Mouse (Mus musculus): ENCODE measurements around the gene Bcl9.

The Bcl9 gene

DNA sequence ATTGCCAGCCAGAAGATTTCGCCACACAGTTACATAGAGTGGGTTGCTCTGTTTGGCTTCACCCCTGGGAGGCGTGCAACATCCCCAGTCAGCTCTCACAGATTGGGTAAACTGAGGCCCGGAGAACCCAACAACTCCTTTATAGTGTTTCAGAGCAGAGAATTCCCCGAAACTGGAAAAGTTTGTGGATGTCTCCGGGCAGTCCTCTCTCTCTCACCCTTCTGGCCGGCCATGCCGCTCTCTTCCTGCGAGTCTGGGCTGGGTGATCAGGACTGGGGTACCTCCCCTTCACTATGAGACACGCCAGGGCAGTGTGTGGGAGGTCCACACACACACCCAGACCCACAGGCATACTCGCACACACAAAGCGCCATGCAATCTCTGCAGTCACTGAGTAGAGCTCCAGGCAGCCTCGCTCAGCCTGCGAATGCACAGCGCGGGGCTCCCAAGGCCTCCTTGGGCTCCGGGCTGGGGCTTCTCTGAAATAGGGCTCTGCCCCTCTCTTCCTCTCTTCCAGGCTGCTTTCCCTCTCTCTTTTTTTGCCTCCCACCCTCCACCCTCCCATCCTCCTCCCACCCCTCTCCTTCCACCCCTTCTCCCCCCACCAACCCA is 670 bp downstream of the Bcl9 start:
- peak; percentile 57 for DNase-seq (ENCODE audit: low read depth, low spot score)

DNA sequence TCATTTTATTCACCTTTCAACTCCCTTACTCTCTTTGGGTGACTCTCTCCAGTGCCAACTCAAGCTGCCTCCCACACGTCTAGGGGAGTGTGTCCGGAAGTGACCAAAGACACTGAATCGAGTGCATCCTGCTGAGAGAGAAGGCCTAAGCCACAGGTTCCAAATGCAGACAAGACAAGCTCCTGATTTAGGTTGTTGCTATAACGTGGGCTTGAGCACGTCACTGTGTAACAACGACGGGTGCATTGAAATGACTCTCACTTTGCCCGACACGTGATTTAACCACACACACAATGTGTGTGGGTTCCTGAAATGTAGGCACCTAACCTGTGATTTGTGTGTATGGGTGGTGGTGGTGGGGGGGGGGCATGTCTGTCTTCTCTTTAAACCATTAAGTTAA is 3.4 kb downstream of the Bcl9 start:
- no peak for DNase-seq (ENCODE audit: low read depth, low spot score)

DNA sequence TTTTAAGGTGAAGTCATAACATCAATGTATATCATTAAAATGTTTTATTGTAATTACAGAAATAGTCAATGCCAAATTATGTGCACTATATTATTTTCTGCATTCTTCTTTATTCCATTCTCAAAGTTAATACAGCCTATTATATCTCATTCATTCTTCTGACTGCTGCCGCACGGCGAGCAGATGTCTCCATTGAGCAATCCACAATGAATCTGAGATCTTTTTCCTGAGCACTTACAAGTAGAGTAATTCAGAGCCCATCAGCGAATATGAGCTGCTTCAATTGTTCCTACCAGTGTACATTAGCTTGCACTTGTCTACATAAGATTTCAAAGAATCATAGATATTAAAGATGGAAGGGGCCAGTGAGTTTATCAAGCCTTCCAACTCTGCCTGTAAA is 12.8 kb downstream of the Bcl9 start:
- DNase-seq (ENCODE audit: low read depth, low spot score): no peak

DNA sequence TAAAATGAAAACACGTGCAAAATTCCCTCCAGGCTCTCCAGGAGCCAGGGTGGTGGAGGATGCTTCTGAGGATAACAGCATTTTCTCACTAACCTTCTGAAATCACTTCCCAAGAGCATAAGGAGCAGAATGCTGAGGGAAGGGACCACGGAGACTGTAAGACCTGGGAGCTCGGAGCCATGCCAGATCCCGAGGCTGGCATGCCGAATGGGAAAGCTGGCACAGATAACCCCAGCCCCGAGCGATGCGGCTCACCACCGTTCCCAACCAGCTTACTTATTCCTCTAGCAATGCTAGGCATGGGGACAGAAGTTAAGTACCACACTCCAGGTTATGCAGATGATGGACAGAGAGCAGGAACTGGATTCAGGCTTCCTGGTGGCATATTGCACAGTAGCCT is 13.7 kb downstream of the Bcl9 start:
- no peak for DNase-seq (ENCODE audit: low read depth, low spot score)

DNA sequence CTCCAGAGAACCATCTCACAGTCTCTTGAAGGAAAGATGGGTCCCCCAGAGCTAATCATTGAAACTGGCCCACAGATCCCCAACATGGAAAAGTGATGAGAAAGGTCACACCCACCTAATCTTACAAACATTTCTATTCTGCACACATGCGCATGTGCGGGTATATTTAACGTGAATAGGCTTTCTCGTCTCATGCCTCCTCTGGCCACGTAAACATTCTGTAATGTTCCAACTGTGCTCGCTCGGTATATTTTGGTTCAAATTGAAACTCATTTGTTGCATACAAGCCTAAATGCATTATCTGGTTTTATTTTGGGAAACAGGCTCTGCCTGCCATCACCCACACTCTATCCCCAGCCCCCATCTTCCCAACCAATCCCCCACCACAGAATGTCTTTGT is 16.3 kb downstream of the Bcl9 start:
- no peak for DNase-seq (ENCODE audit: low read depth, low spot score)

DNA sequence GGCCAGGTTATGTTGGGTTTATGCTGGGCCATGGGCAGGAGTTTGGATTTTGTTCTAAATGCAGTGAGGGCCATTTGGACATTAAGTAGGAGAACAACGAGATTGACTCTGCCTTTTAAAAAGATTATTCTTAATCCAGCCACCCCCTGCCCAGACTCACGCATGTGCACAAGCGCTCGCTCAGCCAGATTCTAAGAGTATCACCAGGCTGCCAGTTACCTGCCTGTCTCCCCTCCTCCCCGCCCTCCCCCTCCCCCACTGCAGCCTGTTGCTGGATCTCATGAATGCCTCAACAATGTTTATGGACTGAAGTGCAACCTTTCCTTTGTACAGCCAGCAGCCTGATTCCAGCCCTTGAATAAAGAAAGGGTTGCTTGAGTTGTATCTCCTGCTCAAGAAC is 22.0 kb downstream of the Bcl9 start:
- no peak for DNase-seq (ENCODE audit: low read depth, low spot score)

DNA sequence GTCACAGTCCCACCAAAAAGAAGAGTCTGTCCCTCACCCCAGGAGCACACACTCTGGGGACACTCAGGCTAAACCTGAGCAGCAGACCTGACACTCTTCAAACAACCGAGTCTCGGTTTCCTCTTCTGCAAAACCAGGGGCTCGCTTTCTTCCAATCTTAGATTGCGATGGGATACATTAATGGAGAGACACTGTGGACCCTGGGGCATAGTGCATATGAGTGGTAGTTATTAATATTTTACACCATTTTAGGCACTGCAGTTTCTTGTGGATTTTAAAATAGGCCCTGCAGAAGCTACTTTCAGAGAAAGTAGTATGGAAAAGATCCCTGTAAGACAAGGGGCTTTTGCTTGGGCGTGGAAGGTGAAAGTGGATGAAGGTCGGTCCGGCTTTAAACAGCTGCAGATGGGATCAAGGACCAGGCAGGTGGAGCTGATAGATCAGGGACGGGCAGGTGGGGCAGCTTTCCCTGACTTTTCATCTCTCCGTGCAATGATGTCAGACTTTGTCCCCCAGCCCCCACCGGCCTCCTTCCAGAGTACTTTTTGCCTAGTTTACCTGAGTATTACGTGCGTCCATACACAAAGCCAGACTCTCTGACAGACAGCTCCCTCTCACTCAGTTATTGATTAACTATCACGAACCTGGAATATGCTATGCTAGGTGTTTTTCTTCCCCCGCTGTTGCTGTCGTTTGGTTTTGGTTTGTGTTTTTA is 23.0 kb downstream of the Bcl9 start:
- DNase-seq (ENCODE audit: low read depth, low spot score): no peak

DNA sequence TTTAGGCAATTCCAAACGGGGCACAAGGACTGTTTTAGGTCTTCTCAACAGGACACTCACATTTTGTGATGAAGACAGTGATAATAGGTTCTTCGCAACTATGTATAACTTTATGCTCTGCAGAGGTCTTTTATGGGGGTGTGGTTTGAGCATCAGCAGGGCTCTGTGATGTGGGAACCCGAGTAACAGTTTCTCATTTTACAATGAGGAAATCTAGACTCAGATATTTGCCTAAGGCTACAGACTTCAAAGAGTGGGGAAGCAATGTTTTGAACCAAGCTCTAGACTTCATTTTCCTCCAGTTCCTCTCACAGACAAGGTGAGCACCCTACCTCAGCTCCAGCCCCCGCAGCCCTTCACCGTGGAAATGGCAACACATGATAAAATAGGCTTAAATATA is 23.8 kb downstream of the Bcl9 start:
- no peak for DNase-seq (ENCODE audit: low read depth, low spot score)

DNA sequence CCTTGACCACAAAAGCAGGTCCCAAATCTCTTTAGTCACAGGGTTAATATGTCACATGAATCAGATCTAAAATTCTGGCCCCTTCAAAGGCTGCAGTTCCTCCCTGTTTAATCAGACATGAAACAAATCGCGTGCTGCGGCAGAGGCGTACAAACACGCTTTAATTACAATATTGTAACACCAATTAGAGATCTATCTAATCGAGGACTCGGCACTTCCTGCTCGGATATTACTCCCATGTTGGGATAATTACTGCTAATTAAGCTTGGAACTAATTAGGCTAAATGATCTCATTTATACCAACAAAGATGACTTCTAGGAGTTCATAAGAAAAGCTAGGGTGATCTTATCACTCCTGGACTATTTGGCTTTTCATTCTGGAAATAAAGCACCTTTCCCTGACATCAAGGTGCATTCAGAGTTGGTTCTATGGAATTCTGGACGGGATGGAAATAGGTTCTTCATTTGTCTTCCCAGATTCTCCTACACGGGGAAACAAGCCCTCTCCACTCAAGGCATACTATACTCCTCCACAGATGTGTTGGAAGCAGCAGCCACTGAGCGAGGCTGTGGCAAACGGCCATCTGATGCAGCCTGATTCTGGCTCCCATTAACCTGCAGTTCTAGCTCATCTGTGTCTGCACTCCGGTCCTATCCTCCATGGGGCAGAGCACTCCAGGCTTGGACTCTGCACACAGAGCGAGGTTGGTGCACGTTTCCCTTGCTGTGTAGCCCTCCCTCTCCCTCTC is 31.9 kb downstream of the Bcl9 start:
- DNase-seq (ENCODE audit: low read depth, low spot score): no peak

DNA sequence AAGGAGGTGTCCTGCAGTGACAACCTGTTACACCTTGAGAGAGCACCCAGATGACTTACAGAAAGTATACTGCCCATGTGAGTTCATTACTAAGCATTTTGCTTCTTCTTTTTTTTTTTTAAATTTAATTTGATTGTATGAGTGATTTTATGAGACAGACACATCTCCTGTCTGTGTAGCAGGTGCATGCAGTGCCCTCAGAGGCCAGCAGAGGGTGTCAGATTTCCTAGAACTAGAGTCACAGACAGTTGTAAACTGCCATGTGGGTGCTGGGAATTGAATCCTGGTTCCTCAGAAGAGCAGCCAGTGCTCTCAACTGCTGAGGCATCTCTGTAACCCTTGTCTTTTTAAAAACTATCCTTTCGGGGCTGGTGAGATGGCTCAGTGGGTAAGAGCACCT is 35.5 kb downstream of the Bcl9 start:
- DNase-seq (ENCODE audit: low read depth, low spot score): peak; percentile 66

DNA sequence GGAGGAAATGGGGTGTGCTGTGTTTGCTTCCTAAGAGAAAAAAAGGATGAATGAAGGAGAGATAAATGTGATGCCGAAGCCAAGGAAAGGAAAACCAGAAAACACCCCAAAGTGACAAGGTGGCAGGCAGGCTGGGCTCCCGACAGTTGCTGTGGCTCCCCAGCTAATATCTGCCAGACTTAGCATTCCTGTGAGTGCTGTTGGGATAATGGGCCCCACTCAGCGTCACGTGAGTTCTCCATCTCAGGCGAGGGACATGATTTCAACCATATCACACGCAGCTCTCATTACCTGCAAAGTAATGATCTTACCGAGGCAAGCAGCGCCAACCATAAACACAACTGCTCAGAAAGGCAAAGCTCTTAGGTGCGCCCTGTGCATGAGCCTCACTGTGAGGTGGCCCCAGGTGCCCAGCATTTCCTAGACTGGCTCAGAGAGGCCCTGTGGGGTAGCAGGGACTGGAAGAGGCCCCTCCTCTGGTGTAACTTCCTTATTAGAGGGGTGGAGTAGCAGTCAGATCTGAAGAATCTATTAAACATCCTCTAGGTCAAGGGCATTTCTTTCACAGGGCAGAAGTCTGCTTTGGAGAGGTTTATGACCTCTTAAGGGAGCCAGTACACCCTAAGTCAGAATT is 41.9 kb downstream of the Bcl9 start:
- DNase-seq (ENCODE audit: low read depth, low spot score): no peak

DNA sequence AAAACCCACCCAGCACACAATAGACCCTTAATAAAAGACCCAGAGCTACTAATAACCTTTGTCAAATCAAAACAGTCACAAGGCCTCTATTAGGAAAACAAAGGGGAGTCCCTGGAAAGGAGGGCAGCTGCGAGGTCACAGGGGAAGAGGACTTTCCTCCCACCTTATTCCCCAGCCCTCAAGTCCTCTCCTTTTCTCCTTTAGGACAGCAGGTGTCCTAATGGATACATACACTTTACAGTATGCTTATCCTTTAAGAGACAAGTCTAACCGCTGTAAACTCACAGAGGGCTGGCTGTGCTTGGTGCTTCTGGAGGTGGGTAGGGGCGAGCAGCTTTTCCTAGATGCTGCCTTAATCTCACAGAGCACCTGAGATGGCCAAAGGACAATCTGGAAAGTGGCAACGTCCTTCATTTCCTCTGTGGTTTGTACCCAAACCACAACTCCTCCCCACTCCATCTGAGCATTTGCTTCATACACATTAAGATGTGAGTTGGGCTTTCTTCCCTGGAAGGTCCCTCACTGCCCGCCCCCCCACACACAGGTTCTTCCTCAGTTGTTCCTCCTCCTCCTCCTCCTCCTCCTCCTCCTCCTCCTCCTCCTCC is 42.8 kb downstream of the Bcl9 start:
- no peak for DNase-seq (ENCODE audit: low read depth, low spot score)

DNA sequence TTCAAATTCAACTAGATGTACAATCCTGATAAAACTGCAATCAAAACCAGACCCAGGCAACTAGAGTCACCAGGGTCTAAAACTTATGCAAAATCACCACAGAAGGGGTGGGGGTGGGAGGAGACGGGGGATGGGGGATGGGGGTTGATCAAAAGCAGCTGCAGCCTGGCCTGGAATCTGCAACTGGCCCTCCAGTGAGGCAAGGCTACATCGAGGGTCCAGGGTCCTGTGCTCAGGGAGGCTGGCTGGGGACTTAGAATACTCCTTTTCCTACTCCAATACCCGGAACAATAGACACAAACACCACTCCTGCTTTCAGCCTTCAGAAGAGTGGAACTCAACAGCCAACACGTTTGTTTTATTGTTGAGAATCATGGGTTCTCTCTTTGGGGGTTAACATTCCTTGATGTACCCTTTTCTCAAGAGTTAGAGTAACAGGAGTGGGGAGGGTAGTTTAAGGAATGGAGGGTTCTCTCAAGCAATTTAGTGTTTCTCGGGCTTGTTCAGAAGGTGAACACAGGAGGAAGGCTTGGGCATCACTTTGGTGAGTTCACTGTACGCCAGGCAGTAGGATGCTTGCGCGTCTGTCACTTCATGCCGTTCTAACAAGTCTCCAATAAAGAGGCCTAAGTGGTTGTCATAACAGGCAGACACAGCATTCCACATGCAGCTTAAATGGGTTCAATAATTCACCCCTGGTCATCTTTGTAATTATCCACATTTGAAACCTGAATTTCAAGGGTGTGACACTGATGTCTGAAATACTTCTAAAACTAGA is 43.7 kb downstream of the Bcl9 start:
- DNase-seq (ENCODE audit: low read depth, low spot score): no peak

DNA sequence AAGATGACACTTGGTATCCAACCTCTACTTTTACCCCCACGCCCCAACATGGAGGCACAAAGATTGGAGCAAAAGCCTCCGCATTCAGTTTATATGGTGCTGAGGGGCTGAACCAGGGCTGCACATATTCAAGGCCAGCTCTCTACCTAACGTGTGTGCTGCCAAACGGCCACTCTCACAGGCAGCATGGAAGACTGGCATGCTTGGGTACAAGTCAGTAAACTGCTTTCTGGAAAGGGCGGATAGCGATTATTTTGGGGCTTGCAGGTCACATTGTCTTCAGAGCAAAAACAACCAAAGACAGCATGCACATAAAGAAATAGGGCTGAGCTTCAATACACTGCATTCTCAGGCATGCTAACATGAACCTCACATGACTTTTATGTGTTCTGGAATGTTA is 44.8 kb downstream of the Bcl9 start:
- no peak for DNase-seq (ENCODE audit: low read depth, low spot score)

DNA sequence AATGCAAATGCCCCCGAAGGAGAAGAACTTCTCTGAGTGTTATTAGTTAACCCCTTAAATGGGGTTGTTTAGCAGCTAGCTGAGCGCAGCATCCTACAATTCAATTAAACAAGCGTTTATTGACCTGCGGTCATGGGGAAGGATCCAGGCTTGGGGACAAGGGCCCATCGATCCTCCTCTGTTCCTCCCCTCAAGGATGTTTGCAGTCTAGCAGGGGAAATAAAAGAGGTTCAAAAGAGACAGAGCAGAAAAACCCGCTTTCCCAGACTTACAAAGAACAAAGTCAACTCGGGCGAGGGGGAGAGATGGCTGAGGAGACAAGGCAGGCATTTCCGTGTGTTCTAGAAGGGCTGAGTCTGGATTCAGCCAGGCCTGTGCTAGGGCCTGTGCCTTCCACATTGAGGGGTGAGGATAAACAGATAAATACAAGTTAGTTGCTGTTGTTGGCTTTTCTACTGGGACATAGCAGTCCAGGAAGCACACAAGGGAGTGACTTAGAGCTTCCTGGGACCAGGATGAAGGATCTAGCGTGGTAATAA is 55.0 kb downstream of the Bcl9 start:
- DNase-seq (ENCODE audit: low read depth, low spot score): no peak

DNA sequence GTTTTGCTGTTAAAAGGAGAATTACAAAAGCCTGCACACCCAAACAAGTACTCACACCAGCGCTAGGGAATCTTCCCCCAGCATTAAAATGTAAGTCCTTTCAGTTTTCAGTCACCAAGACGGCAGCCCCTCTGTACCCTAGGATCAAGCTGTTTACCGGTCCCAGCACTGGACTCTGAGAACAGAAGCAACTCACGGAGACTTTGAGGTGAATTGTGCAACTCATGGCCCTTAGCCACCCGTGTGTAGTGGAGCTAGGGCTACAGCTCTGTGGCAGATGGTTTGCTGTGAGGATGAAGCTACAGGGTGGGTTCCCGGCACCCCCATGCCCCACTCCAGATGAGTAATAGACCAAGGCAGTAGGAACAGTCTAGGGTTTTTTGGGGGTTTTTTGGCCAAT is 55.9 kb downstream of the Bcl9 start:
- no peak for DNase-seq (ENCODE audit: low read depth, low spot score)

DNA sequence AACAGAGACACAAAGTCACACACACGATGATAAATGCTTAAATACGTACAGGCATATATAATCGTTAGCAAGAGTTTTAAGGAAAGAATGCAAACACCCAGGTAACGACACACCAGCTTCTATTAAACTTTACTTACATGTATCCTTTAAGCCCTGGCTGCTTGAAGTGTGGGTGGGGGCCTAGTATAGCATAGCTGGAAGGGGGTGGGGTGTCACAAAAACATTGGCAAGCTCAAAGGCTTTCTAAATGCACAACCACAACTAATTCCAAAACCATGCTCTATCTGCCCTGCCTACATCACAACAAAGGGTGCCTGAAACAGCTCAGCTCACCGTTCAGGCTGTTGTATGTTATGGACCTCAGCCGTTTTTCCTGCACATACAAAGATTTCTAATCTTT is 57.9 kb downstream of the Bcl9 start:
- DNase-seq (ENCODE audit: low read depth, low spot score): no peak

DNA sequence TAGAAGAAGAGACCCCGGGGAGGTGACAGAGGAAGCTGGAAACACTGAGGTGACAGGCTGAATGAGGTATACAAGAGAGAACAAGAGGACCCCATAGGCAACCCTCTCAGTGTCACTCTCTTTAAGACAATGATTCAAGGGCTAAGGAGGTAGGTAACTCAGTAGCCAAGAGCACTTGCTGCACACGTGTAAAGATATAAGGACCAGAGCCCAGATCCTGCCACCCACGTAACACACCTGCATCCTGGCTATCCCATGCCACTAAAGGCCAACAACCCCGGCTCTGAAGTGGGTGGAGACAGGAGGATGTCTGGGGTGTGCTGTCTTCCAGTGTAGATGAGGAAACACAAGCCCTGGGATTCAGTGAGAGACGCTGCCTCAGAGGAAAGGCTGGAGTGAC is 58.4 kb downstream of the Bcl9 start:
- no peak for DNase-seq (ENCODE audit: low read depth, low spot score)

DNA sequence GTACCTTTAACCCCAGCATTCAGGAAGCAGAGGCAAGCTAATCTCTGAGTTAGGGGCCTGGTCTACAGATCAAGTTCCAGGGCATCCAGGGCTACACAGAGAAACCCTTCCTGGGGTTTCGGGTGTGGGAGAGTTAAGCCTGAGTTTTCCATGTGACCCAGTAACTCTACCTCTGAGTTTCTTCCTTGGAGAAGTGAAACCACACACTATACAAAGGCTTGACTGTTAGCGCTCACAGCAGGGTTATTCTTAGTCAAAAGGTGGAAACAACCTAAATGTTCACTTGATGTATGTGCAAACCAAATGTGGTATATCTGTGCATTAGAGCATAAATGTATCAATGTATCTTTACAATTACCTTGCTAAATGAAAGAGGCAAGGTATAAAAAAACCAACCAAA is 59.2 kb downstream of the Bcl9 start:
- DNase-seq (ENCODE audit: low read depth, low spot score): peak; percentile 35

DNA sequence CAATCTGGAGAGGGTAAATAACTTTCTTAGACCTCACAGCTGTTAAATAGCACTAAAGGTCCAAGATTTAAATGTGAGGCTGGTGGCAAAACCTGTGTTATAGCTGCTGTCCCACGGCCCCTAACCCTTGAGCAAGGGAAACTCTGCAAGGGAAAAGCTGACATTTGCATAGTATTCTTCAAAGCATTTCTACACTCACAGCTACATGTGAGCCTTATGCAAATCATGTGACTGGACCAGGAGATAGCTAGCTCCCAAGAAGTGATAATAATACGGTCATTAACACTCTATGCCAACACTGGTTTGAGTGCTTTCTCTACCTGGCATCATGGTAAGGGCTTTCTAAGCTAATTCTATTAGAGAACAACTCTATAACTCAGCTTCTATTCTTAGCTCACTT is 60.3 kb downstream of the Bcl9 start:
- DNase-seq (ENCODE audit: low read depth, low spot score): no peak

DNA sequence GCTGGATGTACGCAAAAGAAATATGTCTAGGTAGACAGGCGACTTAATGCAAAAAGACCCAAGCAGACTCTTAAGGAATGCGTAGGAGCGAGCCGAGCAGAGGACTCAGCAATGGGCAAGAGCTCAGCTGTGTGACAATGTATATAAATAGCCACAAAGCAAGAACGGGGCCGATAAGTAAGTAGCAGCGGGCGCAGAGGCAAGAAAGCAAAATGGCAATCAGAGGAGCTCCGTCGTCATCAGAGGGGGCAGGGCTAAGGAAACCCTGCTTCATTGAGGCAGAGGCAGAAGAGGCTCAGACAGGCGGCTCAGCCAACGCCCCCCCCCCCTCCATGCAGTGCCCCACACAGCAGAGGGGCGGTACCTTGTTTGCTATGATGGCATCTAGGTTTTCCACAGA is 62.9 kb downstream of the Bcl9 start:
- DNase-seq (ENCODE audit: low read depth, low spot score): peak; percentile 47

Data from R1 (cell line).